Mouse (Mus musculus) brain, embryonic 18.5 days (tissue): ENCODE results near the gene Ebf1.

Experiments
- DNase-seq: peaks from one replicate; pipeline ENCODE4 v3.0.0-alpha.2; 2012; ENCODE audit warnings: low read depth, low spot score

Ebf1 gene

GRCm38 (mm10) chr11:44897140-44897665, 280.1 kb downstream of the Ebf1 start:
- no peak for DNase-seq

GRCm38 (mm10) chr11:44899554-44899953, 282.4 kb downstream of the Ebf1 start:
- no peak for DNase-seq

- no peak for DNase-seq
Observed at GRCm38 (mm10) chr11:44899965-44900364, 282.8 kb downstream of the Ebf1 start.

GRCm38 (mm10) chr11:44900496-44900895, 283.4 kb downstream of the Ebf1 start:
- DNase-seq, result no peak

- no peak for DNase-seq
Observed at GRCm38 (mm10) chr11:44901715-44902114, 284.6 kb downstream of the Ebf1 start.

GRCm38 (mm10) chr11:44902165-44902564, 285.0 kb downstream of the Ebf1 start:
- DNase-seq, result no peak

- no peak for DNase-seq
Observed at GRCm38 (mm10) chr11:44904121-44904520, 287.0 kb downstream of the Ebf1 start.

GRCm38 (mm10) chr11:44906456-44906855, 289.3 kb downstream of the Ebf1 start:
- DNase-seq, result no peak

GRCm38 (mm10) chr11:44911765-44912164, 294.6 kb downstream of the Ebf1 start:
- DNase-seq, result no peak

GRCm38 (mm10) chr11:44913806-44914205, 296.7 kb downstream of the Ebf1 start:
- no peak for DNase-seq

- no peak for DNase-seq
Observed at GRCm38 (mm10) chr11:44917059-44917458, 299.9 kb downstream of the Ebf1 start.

GRCm38 (mm10) chr11:44923138-44923537, 306.0 kb downstream of the Ebf1 start:
- DNase-seq, result no peak

- DNase-seq, result no peak
Observed at GRCm38 (mm10) chr11:44923868-44924508, 306.9 kb downstream of the Ebf1 start.

- no peak for DNase-seq
Observed at GRCm38 (mm10) chr11:44924896-44925295, 307.8 kb downstream of the Ebf1 start.

GRCm38 (mm10) chr11:44925806-44926525, 308.8 kb downstream of the Ebf1 start:
- DNase-seq, result no peak

- no peak for DNase-seq
Observed at GRCm38 (mm10) chr11:44928403-44928802, 311.3 kb downstream of the Ebf1 start.

GRCm38 (mm10) chr11:44932942-44933483, 315.9 kb downstream of the Ebf1 start:
- no peak for DNase-seq

- no peak for DNase-seq
Observed at GRCm38 (mm10) chr11:44943781-44944180, 326.7 kb downstream of the Ebf1 start.

- DNase-seq, result no peak
Observed at GRCm38 (mm10) chr11:44944401-44944800, 327.3 kb downstream of the Ebf1 start.

GRCm38 (mm10) chr11:44946618-44947017, 329.5 kb downstream of the Ebf1 start:
- DNase-seq, result no peak

- no peak for DNase-seq
Observed at GRCm38 (mm10) chr11:44948541-44948940, 331.4 kb downstream of the Ebf1 start.

- DNase-seq, result no peak
Observed at GRCm38 (mm10) chr11:44949140-44949539, 332.0 kb downstream of the Ebf1 start.

- no peak for DNase-seq
Observed at GRCm38 (mm10) chr11:44950319-44950718, 333.2 kb downstream of the Ebf1 start.
